Mouse (Mus musculus): ENCODE data around the gene Plpp7.

Plpp7 gene

GRCm38 (mm10) chr2:32068811-32069607, 26.3 kb upstream of the Plpp7 start:
- DNase-seq (ENCODE audit: low read depth): peak; percentile 63

GRCm38 (mm10) chr2:32070747-32071146, 24.6 kb upstream of the Plpp7 start:
- DNase-seq (ENCODE audit: low read depth): peak; percentile 71

- peak; percentile 24 for DNase-seq (ENCODE audit: low read depth)
These were observed 20.9 kb upstream of the Plpp7 start for GRCm38 (mm10) chr2:32074404-32074803.

- peak; percentile 33 for DNase-seq (ENCODE audit: low read depth)
These were observed 20.0 kb upstream of the Plpp7 start for GRCm38 (mm10) chr2:32075368-32075767.

- DNase-seq (ENCODE audit: low read depth): peak; percentile 70
These were observed 17.6 kb upstream of the Plpp7 start for GRCm38 (mm10) chr2:32077744-32078143.

GRCm38 (mm10) chr2:32078522-32078921, 16.8 kb upstream of the Plpp7 start:
- peak; percentile 73 for DNase-seq (ENCODE audit: low read depth)

- peak; percentile 54 for DNase-seq (ENCODE audit: low read depth)
These were observed 16.1 kb upstream of the Plpp7 start for GRCm38 (mm10) chr2:32079191-32079725.

- peak; percentile 71 for DNase-seq (ENCODE audit: low read depth)
These were observed 14.6 kb upstream of the Plpp7 start for GRCm38 (mm10) chr2:32080681-32081080.

- DNase-seq (ENCODE audit: low read depth): peak; percentile 70
These were observed 13.9 kb upstream of the Plpp7 start for GRCm38 (mm10) chr2:32081296-32081929.

GRCm38 (mm10) chr2:32082229-32082628, 13.1 kb upstream of the Plpp7 start:
- DNase-seq (ENCODE audit: low read depth): peak; percentile 35

GRCm38 (mm10) chr2:32083159-32084011, 11.9 kb upstream of the Plpp7 start:
- peak; percentile 80 for DNase-seq (ENCODE audit: low read depth)

- peak; percentile 76 for DNase-seq (ENCODE audit: low read depth)
These were observed 11.0 kb upstream of the Plpp7 start, which contains the start of gene Fam78a for GRCm38 (mm10) chr2:32084111-32084871. Gene Fam78a (minus strand): TSS chr2:32084857.

- no peak for DNase-seq (ENCODE audit: low read depth)
These were observed 10.5 kb upstream of the Plpp7 start for GRCm38 (mm10) chr2:32084872-32085199.

GRCm38 (mm10) chr2:32085231-32085630, 10.1 kb upstream of the Plpp7 start:
- DNase-seq (ENCODE audit: low read depth): no peak

- DNase-seq (ENCODE audit: low read depth): no peak
These were observed 7.7 kb upstream of the Plpp7 start for GRCm38 (mm10) chr2:32087606-32088005.

GRCm38 (mm10) chr2:32088372-32088981, 6.9 kb upstream of the Plpp7 start:
- peak; percentile 53 for DNase-seq (ENCODE audit: low read depth)

GRCm38 (mm10) chr2:32089606-32090005, 5.7 kb upstream of the Plpp7 start:
- no peak for DNase-seq (ENCODE audit: low read depth)

- no peak for DNase-seq (ENCODE audit: low read depth)
These were observed 5.2 kb upstream of the Plpp7 start for GRCm38 (mm10) chr2:32090145-32090544.

- no peak for DNase-seq (ENCODE audit: low read depth)
These were observed 3.4 kb upstream of the Plpp7 start for GRCm38 (mm10) chr2:32091956-32092355.

- DNase-seq (ENCODE audit: low read depth): no peak
These were observed 1.2 kb upstream of the Plpp7 start for GRCm38 (mm10) chr2:32094001-32094707.

GRCm38 (mm10) chr2:32096122-32096420, 743 bp downstream of the Plpp7 start:
- DNase-seq (ENCODE audit: low read depth): no peak

Data from naive thymus-derived CD4-positive, alpha-beta T cell, adult 2 months (primary cell).